19 mouse cellular contexts compared by ENCODE assay signal in the genomic region with DNA sequence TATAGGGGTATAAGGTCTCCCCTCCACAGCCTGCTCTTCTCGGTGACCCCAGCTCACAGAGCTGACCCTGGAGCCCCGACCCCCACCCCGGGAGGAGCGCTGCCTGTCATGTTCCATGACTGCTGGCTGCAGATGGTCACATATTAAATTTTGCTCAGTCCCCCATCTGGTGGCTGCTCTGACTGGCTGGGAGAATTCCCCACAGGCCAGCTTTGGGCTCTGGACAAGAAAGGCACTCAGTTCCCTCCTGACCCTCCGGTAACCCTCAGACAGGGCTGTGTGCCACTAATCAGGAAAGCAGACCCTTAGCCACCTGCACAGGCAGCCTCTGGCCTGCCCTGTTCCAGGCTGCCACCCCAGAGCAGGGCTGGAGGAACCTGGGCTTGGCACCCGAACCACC. TPM values are rescaled to one million over a fixed set of nuclear protein-coding genes. Genes with fewer than 3 reads are reported as not detected.
"Had no signal": no experiment of that assay in that cellular context is flagged by ENCODE, and none has a peak within 500 bp of the region (broad histone marks: within the 10 kb centered on the region; RNA-seq: fewer than 3 reads in every experiment).

No protein-coding gene starts in this region.

- H3K4me3 ChIP-seq: layer of hippocampus, adult 2 months; limb, embryonic 12.5 days; liver, embryonic 13.5 days; lung, embryonic 15.5 days; neural tube, embryonic 12.5 days; stomach, embryonic 15.5 days had no signal

- H3K4me2 ChIP-seq: limb, embryonic 12.5 days; liver, embryonic 13.5 days; lung, embryonic 15.5 days; neural tube, embryonic 12.5 days; stomach, embryonic 15.5 days had no signal

- H3K9me3 ChIP-seq: limb, embryonic 12.5 days; liver, embryonic 13.5 days; lung, embryonic 15.5 days; neural tube, embryonic 12.5 days; stomach, embryonic 15.5 days had no signal

- H3K36me3 ChIP-seq: limb, embryonic 12.5 days; liver, embryonic 13.5 days; lung, embryonic 15.5 days; neural tube, embryonic 12.5 days; stomach, embryonic 15.5 days had no signal

- H3K27ac ChIP-seq: layer of hippocampus, adult 2 months; limb, embryonic 12.5 days; liver, embryonic 13.5 days; lung, embryonic 15.5 days; macrophage; neural tube, embryonic 12.5 days; stomach, embryonic 15.5 days had no signal

- ATAC-seq: liver, postnatal 0 days had no signal

- H3K4me1 ChIP-seq: limb, embryonic 12.5 days; liver, embryonic 13.5 days; lung, embryonic 15.5 days; neural tube, embryonic 12.5 days; stomach, embryonic 15.5 days had no signal

- H3K27me3 ChIP-seq: limb, embryonic 12.5 days; liver, embryonic 13.5 days; lung, embryonic 15.5 days; neural tube, embryonic 12.5 days; stomach, embryonic 15.5 days had no signal

- DNase-seq: kidney, adult 18-20 months; kidney, postnatal 10 days; kidney, postnatal 4 days; liver; liver, embryonic 13.5 days; liver, postnatal 0 days; lung, postnatal 14 days; right cerebral cortex, postnatal 14 days; thymus, adult 2 months; thymus, postnatal 25 days had no signal

- H3K9ac ChIP-seq: limb, embryonic 12.5 days; liver, embryonic 13.5 days; liver, postnatal 0 days; lung, embryonic 15.5 days; neural tube, embryonic 12.5 days; stomach, embryonic 15.5 days had no signal

RNA-seq across cellular contexts. Expression of gene Nos1, which starts 38.0 kb away (rescaled TPM):
- total RNA-seq: megakaryocyte-erythroid progenitor cell, adult 5-6 weeks; monocyte, adult 5-6 weeks; neutrophil, adult 5-6 weeks had no signal
- polyA plus RNA-seq: liver, embryonic 13.5 days; liver, postnatal 0 days; macrophage had no signal
